Mouse (Mus musculus) small intestine, adult 2 months (tissue): ENCODE results near the gene Rft1.

ENCODE experiments used
- CTCF ChIP-seq: fragments of 200-500 bp; IDR thresholded peaks from 2 replicates; pipeline ENCODE4 v1.5.1; 2012; ENCODE audit warnings: low read depth, mild to moderate bottlenecking, control low read depth, inconsistent platforms, low read length, moderate library complexity, mixed read lengths; ENCODE audit not compliant: insufficient replicate concordance, insufficient read length; ENCODE audit errors: extremely low read depth
- POLR2A ChIP-seq: fragments of 200-500 bp; IDR thresholded peaks from 2 replicates; pipeline ENCODE4 v1.6.1; 2012; ENCODE audit warnings: low read depth, mild to moderate bottlenecking, control low read depth, inconsistent platforms, low read length, moderate library complexity

- peak; percentile 91 for TF ChIP-seq POLR2A
- no peak for TF ChIP-seq CTCF
These were observed 28.1 kb upstream of the Rft1 start, which contains the start of gene Prkcd for GRCm38 (mm10) chr14:30625856-30626726.
